11 mouse cellular contexts compared by ENCODE assay signal in genomic region chr8:11385272-11385905, GRCm38 (mm10).
DNase-seq lines count a peak whose midpoint lies in the region; ATAC-seq and TF ChIP-seq lines count a peak whose summit lies in the region.
"Had no signal": no experiment of that assay in that cellular context is flagged by ENCODE, and none has a peak within 500 bp of the region (broad histone marks: within the 10 kb centered on the region; RNA-seq: fewer than 3 reads in every experiment).

No protein-coding gene starts in this region.

- H3K9ac ChIP-seq in kidney, embryonic 16.5 days (replicated peaks; ENCODE audit: low read length): no peak overlapping the region
- H3K9ac ChIP-seq in embryonic facial prominence, embryonic 14.5 days (ENCODE audit: low read depth, low read length): no peak overlapping the region
- H3K9ac ChIP-seq: liver, postnatal 0 days had no signal

- no peak overlapping the region for H3K4me2 ChIP-seq in kidney, embryonic 16.5 days (replicated peaks; ENCODE audit: low read depth, low read length)
- H3K4me2 ChIP-seq in embryonic facial prominence, embryonic 14.5 days (ENCODE audit: low read depth, low read length): no peak overlapping the region

- no peak for ATAC-seq in kidney, embryonic 16.5 days (ENCODE audit: low FRiP score, low TSS enrichment)
- ATAC-seq in embryonic facial prominence, embryonic 14.5 days (ENCODE audit: low read depth): no peak
- ATAC-seq: liver, postnatal 0 days had no signal

- no peak for TF ChIP-seq POLR2A in cerebellum, adult 2 months (IDR thresholded peaks at IDR 0.05; ENCODE audit: borderline replicate concordance, insufficient read depth, low read length)

- H3K27ac ChIP-seq in kidney, embryonic 16.5 days (ENCODE audit: low read length): peak overlapping the region; percentile 52; the same call in 1 of the 2 replicates
- H3K27ac ChIP-seq in embryonic facial prominence, embryonic 14.5 days (replicated peaks; ENCODE audit: low read depth, low read length): peak overlapping the region; percentile 10; the same call in 1 of the 2 replicates
- H3K27ac ChIP-seq in cerebellum, adult 2 months (ENCODE audit: insufficient read depth, low read length): no peak overlapping the region

- no peaks in the 10 kb centered on the region for H3K9me3 ChIP-seq in kidney, embryonic 16.5 days (ENCODE audit: low read length)
- H3K9me3 ChIP-seq in embryonic facial prominence, embryonic 14.5 days (ENCODE audit: control insufficient read depth, low read length): no peaks in the 10 kb centered on the region

- H3K36me3 ChIP-seq in kidney, embryonic 16.5 days (ENCODE audit: insufficient read depth, low read length): peaks cover 4% of the 10 kb centered on the region; the same call in 1 of the 2 replicates
- no peaks in the 10 kb centered on the region for H3K36me3 ChIP-seq in embryonic facial prominence, embryonic 14.5 days (ENCODE audit: control insufficient read depth, insufficient read depth, low read length)

- no peaks in the 10 kb centered on the region for H3K27me3 ChIP-seq in kidney, embryonic 16.5 days (ENCODE audit: insufficient read depth, low read length)
- H3K27me3 ChIP-seq in embryonic facial prominence, embryonic 14.5 days (replicated peaks; ENCODE audit: control insufficient read depth, insufficient read depth, low read length): no peaks in the 10 kb centered on the region
- no peaks in the 10 kb centered on the region for H3K27me3 ChIP-seq in cerebellum, adult 2 months (ENCODE audit: control insufficient read depth, insufficient read depth, low read length)

- H3K4me1 ChIP-seq in kidney, embryonic 16.5 days (ENCODE audit: insufficient read depth, low read length): peaks cover 27% of the 10 kb centered on the region
- peaks cover 33% of the 10 kb centered on the region for H3K4me1 ChIP-seq in embryonic facial prominence, embryonic 14.5 days (ENCODE audit: control insufficient read depth, insufficient read depth, low read length)
- H3K4me1 ChIP-seq in cerebellum, adult 2 months (ENCODE audit: control insufficient read depth, insufficient read depth, low read length): peaks cover 10% of the 10 kb centered on the region

- no peak overlapping the region for H3K4me3 ChIP-seq in kidney, embryonic 16.5 days (ENCODE audit: low read length)
- H3K4me3 ChIP-seq in embryonic facial prominence, embryonic 14.5 days (ENCODE audit: low read depth, low read length): no peak overlapping the region
- H3K4me3 ChIP-seq in cerebellum, adult 2 months (replicated peaks; ENCODE audit: insufficient read depth, low read depth, low read length): no peak overlapping the region
- H3K4me3 ChIP-seq: myocyte had no signal

- no peak for DNase-seq in kidney, postnatal 25 days
- DNase-seq in R1 (ENCODE audit: low read depth, low spot score): peak; percentile 83
- DNase-seq in embryonic facial prominence, embryonic 14.5 days (ENCODE audit: low spot score): peak; percentile 83
- peak; percentile 73 for DNase-seq in lung, postnatal 10 days
- DNase-seq in cerebellum, adult 2 months: no peak
- no peak for DNase-seq in retina, postnatal 1 day
- DNase-seq: layer of hippocampus, postnatal 36 days; liver, postnatal 0 days; thymus, postnatal 4 days had no signal

- 70% methylated on average over 9 of the region's 9 CpGs for WGBS in kidney, embryonic 16.5 days
- 38% methylated on average over 9 of the region's 9 CpGs for WGBS in embryonic facial prominence, embryonic 14.5 days
- WGBS in cerebellum, adult 2 months: 64% methylated on average over 9 of the region's 9 CpGs

- TF ChIP-seq CTCF in cerebellum, adult 2 months (IDR thresholded peaks at IDR 0.05; ENCODE audit: borderline replicate concordance, insufficient read depth, low read depth, low read length): no peak

Comparison
In these comparisons a context has a peak if more than half of its experiments do, and no peak if none do; other contexts are left out.
1. DNase-seq: peak in R1 (single experiment), embryonic facial prominence, embryonic 14.5 days (single experiment) and lung, postnatal 10 days (single experiment); none in kidney, postnatal 25 days (0 of 2), cerebellum, adult 2 months (0 of 2) and retina, postnatal 1 day (single experiment).